Mouse (Mus musculus) limb, embryonic 11.5 days (tissue): Measurements from ENCODE around the gene Spon1. TPM values are rescaled to one million over a fixed set of nuclear protein-coding genes. Genes with fewer than 3 reads are reported as not detected.

Experiments used
- ATAC-seq: fragments of 200-750 bp; cut with Nextera tagmentation; 2 replicates; pipeline ENCODE4 v1.8.0; 2017; ENCODE audit warnings: low read depth; ENCODE audit not compliant: insufficient number of reproducible peaks, low FRiP score, low TSS enrichment
- DNase-seq: peaks from one replicate; pipeline ENCODE4 v3.0.0-alpha.2; 2015; ENCODE audit warnings: low spot score
- H3K27ac ChIP-seq: fragments of 300-500 bp; sonication (generic); replicated peaks from 2 replicates; pipeline ENCODE4 v1.5.1; 2014; ENCODE audit warnings: low read depth, mild to moderate bottlenecking, low read length
- H3K27me3 ChIP-seq: fragments of 300-500 bp; sonication (generic); 2 replicates; pipeline ENCODE4 v1.6.1; 2014; ENCODE audit warnings: mild to moderate bottlenecking, low read length, mixed read lengths; ENCODE audit not compliant: control insufficient read depth, insufficient read depth
- H3K36me3 ChIP-seq: fragments of 300-500 bp; sonication (generic); 2 replicates; pipeline ENCODE4 v1.6.1; 2014; ENCODE audit warnings: mild to moderate bottlenecking, low read length, moderate library complexity, mixed read lengths; ENCODE audit not compliant: control insufficient read depth, insufficient read depth
- H3K4me1 ChIP-seq: fragments of 300-500 bp; sonication (generic); 2 replicates; pipeline ENCODE4 v1.6.1; 2014; ENCODE audit warnings: low read length, mixed read lengths; ENCODE audit not compliant: control insufficient read depth, insufficient read depth
- H3K4me2 ChIP-seq: fragments of 300-500 bp; sonication (generic); 2 replicates; pipeline ENCODE4 v1.6.1; 2014; ENCODE audit warnings: low read depth, mild to moderate bottlenecking, moderate library complexity; ENCODE audit not compliant: severe bottlenecking
- H3K4me3 ChIP-seq: fragments of 300-500 bp; sonication (generic); 2 replicates; pipeline ENCODE4 v1.5.1; 2014; ENCODE audit warnings: low read depth, low read length
- H3K9ac ChIP-seq: fragments of 300-500 bp; sonication (generic); 2 replicates; pipeline ENCODE4 v1.6.1; 2014; ENCODE audit warnings: mild to moderate bottlenecking, low read length
- H3K9me3 ChIP-seq: fragments of 300-500 bp; sonication (generic); 2 replicates; pipeline ENCODE4 v1.6.1; 2016; ENCODE audit warnings: low read length; ENCODE audit not compliant: control insufficient read depth
- WGBS: fragments of 180-500 bp; shearing (Covaris S2); extraction: QIAGEN DNeasy Blood & Tissue Kit; methylation state at CpG from one replicate; pipeline ENCODE4 v1.1.7; 2014; 5-methylcytosine and 5-hydroxymethylcytosine counted together
- polyA plus RNA-seq: library from polyadenylated mRNA; unstranded; fragments of >200 nt; fragmentation: Nextera tagmentation; extraction: Ambion mirVana; gene quantifications from 2 replicates; pipeline ENCODE4 v1.2.1, GENCODE M21; 2014

Gene Spon1
- polyA plus RNA-seq, 1 experiment from 2014 or later: 3.8 TPM

GRCm38 (mm10) chr7:113818116-113818515 lies 52.3 kb downstream of the Spon1 start:
- ATAC-seq: no peak
- no peak for DNase-seq
- Histone ChIP-seq H3K4me2 (no peak overlapping the region), H3K4me3 (no peak overlapping the region), H3K4me1 (no peaks in the 10 kb centered on the region), H3K9me3 (no peaks in the 10 kb centered on the region), H3K9ac (no peak overlapping the region), H3K27me3 (no peaks in the 10 kb centered on the region), H3K27ac (no peak overlapping the region), H3K36me3 (no peaks in the 10 kb centered on the region)
- 68% methylated on average over 6 of the region's 6 CpGs for WGBS

- no peaks in the 10 kb centered on the region for H3K36me3 ChIP-seq
- H3K4me2 ChIP-seq: no peak overlapping the region
- no peaks in the 10 kb centered on the region for H3K9me3 ChIP-seq
- no peak overlapping the region for H3K9ac ChIP-seq
- no peaks in the 10 kb centered on the region for H3K27me3 ChIP-seq
- no peaks in the 10 kb centered on the region for H3K4me1 ChIP-seq
- no peak overlapping the region for H3K4me3 ChIP-seq
- no peak for ATAC-seq
- no peak for DNase-seq
- 86% methylated on average over 2 of the region's 2 CpGs for WGBS
- no peak overlapping the region for H3K27ac ChIP-seq
Measured at GRCm38 (mm10) chr7:113820213-113820612, 54.4 kb downstream of the Spon1 start.

- Histone ChIP-seq H3K9ac (no peak overlapping the region), H3K9me3 (no peaks in the 10 kb centered on the region), H3K4me1 (no peaks in the 10 kb centered on the region), H3K4me3 (no peak overlapping the region), H3K4me2 (no peak overlapping the region), H3K27ac (no peak overlapping the region), H3K27me3 (no peaks in the 10 kb centered on the region), H3K36me3 (no peaks in the 10 kb centered on the region)
- DNase-seq (no peak), ATAC-seq (no peak)
- 68% methylated on average over 3 of the region's 3 CpGs for WGBS
Measured at GRCm38 (mm10) chr7:113823026-113823425, 57.2 kb downstream of the Spon1 start.

GRCm38 (mm10) chr7:113824651-113825050 lies 58.9 kb downstream of the Spon1 start:
- Histone ChIP-seq H3K27ac (no peak overlapping the region), H3K4me1 (no peaks in the 10 kb centered on the region), H3K36me3 (no peaks in the 10 kb centered on the region), H3K9me3 (no peaks in the 10 kb centered on the region), H3K4me2 (no peak overlapping the region), H3K4me3 (no peak overlapping the region), H3K9ac (no peak overlapping the region), H3K27me3 (no peaks in the 10 kb centered on the region)
- WGBS: 94% methylated on average over 6 of the region's 6 CpGs
- ATAC-seq (no peak), DNase-seq (no peak)

- H3K36me3 ChIP-seq: no peaks in the 10 kb centered on the region
- no peak overlapping the region for H3K4me3 ChIP-seq
- ATAC-seq: no peak
- 81% methylated on average over 5 of the region's 5 CpGs for whole genome bisulfite sequencing
- no peaks in the 10 kb centered on the region for H3K4me1 ChIP-seq
- no peak overlapping the region for H3K9ac ChIP-seq
- no peaks in the 10 kb centered on the region for H3K9me3 ChIP-seq
- H3K4me2 ChIP-seq: no peak overlapping the region
- no peak overlapping the region for H3K27ac ChIP-seq
- H3K27me3 ChIP-seq: no peaks in the 10 kb centered on the region
- DNase-seq: no peak
Measured at GRCm38 (mm10) chr7:113825498-113826205, 59.9 kb downstream of the Spon1 start.

GRCm38 (mm10) chr7:113826510-113826909 lies 60.7 kb downstream of the Spon1 start:
- Histone ChIP-seq H3K9me3 (no peaks in the 10 kb centered on the region), H3K9ac (no peak overlapping the region), H3K4me1 (no peaks in the 10 kb centered on the region), H3K36me3 (no peaks in the 10 kb centered on the region), H3K27ac (no peak overlapping the region), H3K27me3 (no peaks in the 10 kb centered on the region), H3K4me3 (no peak overlapping the region), H3K4me2 (no peak overlapping the region)
- ATAC-seq (no peak), DNase-seq (no peak)
- 55% methylated on average over 1 of the region's 1 CpGs for WGBS

- H3K27me3 ChIP-seq: no peaks in the 10 kb centered on the region
- H3K9ac ChIP-seq: no peak overlapping the region
- DNase-seq: no peak
- 67% methylated on average over 2 of the region's 2 CpGs for WGBS
- no peaks in the 10 kb centered on the region for H3K36me3 ChIP-seq
- H3K4me2 ChIP-seq: no peak overlapping the region
- H3K4me3 ChIP-seq: no peak overlapping the region
- ATAC-seq: no peak
- H3K27ac ChIP-seq: no peak overlapping the region
- no peaks in the 10 kb centered on the region for H3K9me3 ChIP-seq
- H3K4me1 ChIP-seq: no peaks in the 10 kb centered on the region
Measured at GRCm38 (mm10) chr7:113828122-113828571, 62.3 kb downstream of the Spon1 start.

GRCm38 (mm10) chr7:113828576-113828975 lies 62.8 kb downstream of the Spon1 start:
- Histone ChIP-seq H3K9ac (no peak overlapping the region), H3K9me3 (no peaks in the 10 kb centered on the region), H3K36me3 (no peaks in the 10 kb centered on the region), H3K27ac (no peak overlapping the region), H3K27me3 (no peaks in the 10 kb centered on the region), H3K4me3 (no peak overlapping the region), H3K4me2 (no peak overlapping the region), H3K4me1 (no peaks in the 10 kb centered on the region)
- DNase-seq: no peak
- 66% methylated on average over 2 of the region's 2 CpGs for WGBS
- no peak for ATAC-seq

- WGBS: 90% methylated on average over 4 of the region's 4 CpGs
- Histone ChIP-seq H3K4me3 (no peak overlapping the region), H3K36me3 (no peaks in the 10 kb centered on the region), H3K9me3 (no peaks in the 10 kb centered on the region), H3K9ac (no peak overlapping the region), H3K4me1 (no peaks in the 10 kb centered on the region), H3K4me2 (no peak overlapping the region), H3K27me3 (no peaks in the 10 kb centered on the region), H3K27ac (no peak overlapping the region)
- DNase-seq (no peak), ATAC-seq (no peak)
Measured at GRCm38 (mm10) chr7:113837151-113837550, 71.4 kb downstream of the Spon1 start.
